Mouse (Mus musculus) small intestine, adult 2 months (tissue): ENCODE results near the gene Gm136.
"Not testable (repeated sequence)": the region's sequence is repeated elsewhere in the genome, so short reads cannot be mapped to it uniquely, and the experiment has no call there.

Experiments used
- CTCF ChIP-seq: fragments of 200-500 bp; IDR thresholded peaks from 2 replicates; pipeline ENCODE4 v1.5.1; 2012; ENCODE audit warnings: low read depth, mild to moderate bottlenecking, control low read depth, inconsistent platforms, low read length, moderate library complexity, mixed read lengths; ENCODE audit not compliant: insufficient replicate concordance, insufficient read length; ENCODE audit errors: extremely low read depth
- POLR2A ChIP-seq: fragments of 200-500 bp; IDR thresholded peaks from 2 replicates; pipeline ENCODE4 v1.6.1; 2012; ENCODE audit warnings: low read depth, mild to moderate bottlenecking, control low read depth, inconsistent platforms, low read length, moderate library complexity

- TF ChIP-seq CTCF, POLR2A: not testable (repeated sequence)
These were observed 30.4 kb downstream of the Gm136 start for GRCm38 (mm10) chr4:34725710-34726109.
